Mouse (Mus musculus) liver, postnatal 0 days (tissue): ENCODE data around the gene Gm44805.

Experiments used
- CTCF ChIP-seq: sonication (generic); IDR thresholded peaks from 2 replicates; pipeline ENCODE4 v1.5.1; 2016; ENCODE audit warnings: antibody characterized with exemption, low read depth
- EP300 ChIP-seq: IDR thresholded peaks from 2 replicates; pipeline ENCODE4 v1.6.1; 2016; ENCODE audit warnings: antibody characterized with exemption, low read depth, mild to moderate bottlenecking

DNA sequence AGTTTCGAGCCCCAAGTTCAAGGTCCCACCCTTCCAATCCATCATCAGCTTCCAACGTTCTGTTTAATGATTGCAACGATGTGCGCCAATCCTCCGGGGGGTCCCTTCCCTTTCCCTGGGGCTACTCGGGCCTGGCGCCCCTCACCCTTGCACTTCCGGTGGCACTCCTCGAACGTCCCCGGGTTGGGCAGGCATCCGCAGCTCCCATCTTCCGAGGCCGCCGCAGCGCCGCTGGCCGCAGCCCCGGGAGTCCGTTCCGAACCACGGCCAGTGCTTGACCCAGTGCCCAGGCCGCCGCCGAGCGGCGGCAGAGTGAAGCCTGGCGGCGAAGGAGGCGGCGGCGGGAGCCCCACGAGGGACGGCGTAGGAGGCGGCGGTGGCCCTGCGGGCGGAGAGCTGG is 33.6 kb upstream of the Gm44805 start:
- no peak for TF ChIP-seq CTCF
- TF ChIP-seq EP300: no peak
